Mouse (Mus musculus) layer of hippocampus, adult 2 months (tissue): ENCODE data around the gene Rhbdl2. TPM values are rescaled to one million over a fixed set of nuclear protein-coding genes. Genes with fewer than 3 reads are reported as not detected.
A peak's percentile ranks its signal among the peaks of the same experiment; 100 is the strongest.

Source experiments
- DNase-seq, 2 experiments: peaks; one replicate each; pipeline ENCODE4 v3.0.0; 2022; ENCODE audit warnings: low spot score in 2 of 2
- H3K27ac ChIP-seq: fragments of 200-600 bp; 2 replicates; pipeline ENCODE4 v1.8.1; 2022
- H3K4me3 ChIP-seq: fragments of 200-600 bp; 2 replicates; pipeline ENCODE4 v1.8.1; 2022; ENCODE audit warnings: mild to moderate bottlenecking
- CTCF ChIP-seq: fragments of 200-600 bp; conservative IDR thresholded peaks from 2 replicates; pipeline ENCODE4 v1.8.1; 2022; ENCODE audit warnings: antibody characterized with exemption, mild to moderate bottlenecking, moderate library complexity
- total RNA-seq, 2 experiments: library from RNA; stranded (reverse); gene quantifications; 2 replicates each; pipeline ENCODE4 v1.2.3; 2021

Rhbdl2 gene
- total RNA-seq, 2 experiments from 2014 or later: 0.54 to 0.92 TPM

- Histone ChIP-seq H3K4me3 (no peak overlapping the region), H3K27ac (no peak overlapping the region)
- DNase-seq: no peak
- TF ChIP-seq CTCF: no peak
Observed at GRCm38 (mm10) chr4:123792666-123793065, 5.0 kb downstream of the Rhbdl2 start.

- TF ChIP-seq CTCF: no peak
- no peak overlapping the region for H3K27ac ChIP-seq
- H3K4me3 ChIP-seq: no peak overlapping the region
- no peak for DNase-seq
Observed at GRCm38 (mm10) chr4:123793136-123793535, 5.5 kb downstream of the Rhbdl2 start.

- Histone ChIP-seq H3K27ac (no peak overlapping the region), H3K4me3 (no peak overlapping the region)
- no peak for DNase-seq
- no peak for TF ChIP-seq CTCF
Observed at GRCm38 (mm10) chr4:123795057-123795456, 7.4 kb downstream of the Rhbdl2 start.

- peak overlapping the region; percentile 88 for H3K27ac ChIP-seq
- TF ChIP-seq CTCF: no peak
- DNase-seq: no peak
- H3K4me3 ChIP-seq: peak overlapping the region; percentile 6; the same call in 1 of the 2 replicates
Observed at GRCm38 (mm10) chr4:123797403-123797802, 9.7 kb downstream of the Rhbdl2 start.

- Histone ChIP-seq H3K4me3 (no peak overlapping the region; the same call in 1 of the 2 replicates), H3K27ac (peak overlapping the region; percentile 88)
- TF ChIP-seq CTCF: no peak
- DNase-seq: peak; percentile 70 to 88
Observed at GRCm38 (mm10) chr4:123797856-123798255, 10.2 kb downstream of the Rhbdl2 start.

GRCm38 (mm10) chr4:123803642-123804041, 16.0 kb downstream of the Rhbdl2 start:
- TF ChIP-seq CTCF: no peak
- Histone ChIP-seq H3K4me3 (no peak overlapping the region), H3K27ac (peak overlapping the region; percentile 33)
- DNase-seq: no peak

GRCm38 (mm10) chr4:123808304-123808703, 20.6 kb downstream of the Rhbdl2 start:
- DNase-seq: no peak
- Histone ChIP-seq H3K27ac (no peak overlapping the region), H3K4me3 (no peak overlapping the region)
- no peak for TF ChIP-seq CTCF

- no peak for TF ChIP-seq CTCF
- no peak overlapping the region for H3K4me3 ChIP-seq
- no peak overlapping the region for H3K27ac ChIP-seq
- DNase-seq: no peak
Observed at GRCm38 (mm10) chr4:123810475-123811295, 23.0 kb downstream of the Rhbdl2 start.

- DNase-seq: no peak
- TF ChIP-seq CTCF: peak; percentile 53
- Histone ChIP-seq H3K4me3 (no peak overlapping the region), H3K27ac (no peak overlapping the region)
Observed at GRCm38 (mm10) chr4:123812525-123812924, 24.9 kb downstream of the Rhbdl2 start.

- TF ChIP-seq CTCF: no peak
- DNase-seq: no peak
- Histone ChIP-seq H3K27ac (no peak overlapping the region), H3K4me3 (no peak overlapping the region)
Observed at GRCm38 (mm10) chr4:123814030-123814501, 26.4 kb downstream of the Rhbdl2 start.

GRCm38 (mm10) chr4:123819093-123819610, 31.5 kb downstream of the Rhbdl2 start:
- DNase-seq: peak in 1 of 2 experiments; percentile 18
- Histone ChIP-seq H3K27ac (no peak overlapping the region), H3K4me3 (no peak overlapping the region)
- TF ChIP-seq CTCF: peak; percentile 66

GRCm38 (mm10) chr4:123842126-123842525, 54.5 kb downstream of the Rhbdl2 start:
- no peak for DNase-seq
- Histone ChIP-seq H3K4me3 (no peak overlapping the region), H3K27ac (no peak overlapping the region)
- TF ChIP-seq CTCF: no peak

GRCm38 (mm10) chr4:123856888-123857287, 69.2 kb downstream of the Rhbdl2 start:
- Histone ChIP-seq H3K27ac (no peak overlapping the region), H3K4me3 (no peak overlapping the region)
- no peak for TF ChIP-seq CTCF
- no peak for DNase-seq

GRCm38 (mm10) chr4:123858090-123858489, 70.4 kb downstream of the Rhbdl2 start:
- H3K27ac ChIP-seq: no peak overlapping the region
- H3K4me3 ChIP-seq: no peak overlapping the region
- DNase-seq: no peak
- TF ChIP-seq CTCF: no peak
